Mouse (Mus musculus) cerebellum, adult 9-10 months (tissue): Measurements from ENCODE around the gene Gm11111.
"Not testable (repeated sequence)": the region's sequence is repeated elsewhere in the genome, so short reads cannot be mapped to it uniquely, and the experiment has no call there.

Source experiments
- DNase-seq: peaks from one replicate; pipeline ENCODE4 v3.0.0; 2022

Gene Gm11111

DNA sequence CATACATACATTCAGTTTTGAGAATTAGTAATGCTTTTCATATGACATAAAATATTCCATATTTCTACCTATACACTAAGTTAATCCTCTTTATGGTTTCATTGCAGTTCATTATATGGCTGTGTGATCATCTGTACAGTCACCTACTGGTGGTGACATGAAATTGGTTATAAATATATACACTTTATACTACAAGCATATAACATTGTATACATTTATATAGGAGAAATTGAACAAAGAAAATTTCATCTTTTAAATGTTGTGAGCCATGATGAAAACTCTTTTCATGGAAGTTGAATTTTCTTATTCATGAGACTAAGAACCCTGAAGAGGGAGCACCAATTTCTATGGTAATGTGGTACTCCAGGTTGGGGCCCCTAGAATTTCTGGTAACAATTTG, at the start of gene Gm11111:
TSS of gene Gm11111 (plus strand) at position 301 of the 400 bp plus-strand sequence.
- no peak for DNase-seq

DNA sequence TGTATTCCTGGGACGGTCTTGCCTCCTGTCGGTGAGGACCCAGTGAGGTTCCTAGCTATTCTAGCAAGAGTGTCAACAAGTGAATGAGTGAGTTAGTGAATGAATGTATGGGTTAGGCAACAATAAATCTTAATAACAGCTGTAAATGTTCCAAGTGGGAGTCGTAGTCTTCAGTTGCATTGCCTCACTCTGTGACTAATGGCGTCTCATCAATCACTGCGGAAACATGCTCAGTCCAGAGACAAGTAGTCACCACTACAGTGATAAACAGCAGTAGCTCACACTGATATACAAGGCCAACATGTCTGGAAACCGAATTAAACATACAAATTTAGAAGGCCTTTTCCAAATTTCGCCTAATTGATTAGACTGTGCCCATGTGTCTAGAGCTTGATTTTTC, 36.3 kb upstream of the Gm11111 start:
- no peak for DNase-seq

DNA sequence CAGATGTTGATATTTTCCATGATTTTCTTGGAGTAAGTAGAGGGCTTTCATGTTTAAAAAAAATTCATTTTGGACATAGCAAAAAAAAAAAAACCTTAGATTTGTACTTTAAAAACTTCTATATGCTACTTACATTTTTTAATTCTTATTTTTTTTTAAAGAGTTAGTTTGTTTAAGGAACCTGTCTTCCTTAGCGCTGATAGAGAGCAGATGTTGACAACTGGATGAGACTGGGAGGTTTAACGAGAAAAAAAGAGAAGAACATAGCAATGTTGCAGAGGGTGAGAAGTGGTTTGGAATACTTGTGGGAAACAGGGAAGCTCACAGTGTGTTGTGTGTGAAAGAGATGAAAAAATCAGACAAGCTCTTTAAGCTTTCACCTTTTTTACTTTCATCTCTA, 32.4 kb upstream of the Gm11111 start:
- no peak for DNase-seq

DNA sequence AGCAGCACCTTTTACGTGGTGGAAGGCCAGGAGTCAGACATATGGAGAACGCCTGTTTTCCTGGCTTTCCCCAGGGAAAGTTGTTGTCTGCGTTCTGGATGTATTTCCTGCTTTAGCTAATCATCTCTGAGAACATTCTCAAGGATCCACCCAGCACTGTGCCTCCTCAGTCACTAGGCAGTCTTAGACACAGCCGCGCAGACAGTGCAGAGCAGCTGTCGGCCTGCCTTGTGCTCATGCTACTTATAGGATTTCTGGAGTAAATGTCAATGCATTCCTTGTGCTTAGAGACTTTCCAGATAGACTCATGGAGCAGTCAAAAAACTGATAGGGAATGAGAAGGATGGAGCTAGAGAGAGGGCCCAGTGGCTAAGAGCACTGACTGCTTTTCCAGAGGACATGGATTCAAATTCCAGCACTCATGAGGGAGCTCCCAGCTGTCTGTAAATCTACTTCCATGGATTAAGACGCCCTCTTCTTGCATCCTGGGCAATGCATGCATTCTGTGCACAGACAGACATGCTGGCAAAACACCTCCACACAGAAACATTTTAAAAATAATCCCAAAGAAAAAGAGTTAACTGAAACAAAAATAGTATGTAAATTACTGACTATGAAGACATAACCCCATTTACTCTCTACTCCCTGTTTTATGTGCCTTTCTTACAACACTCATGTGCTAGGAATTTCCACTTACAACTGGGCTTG, 30.1 kb upstream of the Gm11111 start:
- no peak for DNase-seq

DNA sequence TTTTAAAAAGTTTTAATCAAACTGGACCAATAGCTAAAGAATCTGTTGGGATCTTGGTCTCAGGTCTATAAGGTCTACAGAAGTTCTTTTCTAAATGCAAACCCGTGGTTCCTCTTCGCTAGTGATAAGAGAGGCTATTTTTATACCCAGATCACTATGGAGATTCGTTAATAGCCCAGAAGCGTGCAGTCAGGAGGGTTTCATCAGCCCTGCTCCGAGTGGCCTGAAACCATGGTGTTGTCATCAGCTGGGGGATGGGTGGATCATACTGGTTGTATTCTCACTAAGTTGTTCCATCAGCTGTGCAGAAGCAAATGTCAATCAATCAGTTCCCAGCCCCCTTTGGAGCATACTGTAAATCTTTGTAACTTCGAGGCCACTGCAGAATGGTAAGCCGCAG, 29.4 kb upstream of the Gm11111 start:
- DNase-seq = no peak

DNA sequence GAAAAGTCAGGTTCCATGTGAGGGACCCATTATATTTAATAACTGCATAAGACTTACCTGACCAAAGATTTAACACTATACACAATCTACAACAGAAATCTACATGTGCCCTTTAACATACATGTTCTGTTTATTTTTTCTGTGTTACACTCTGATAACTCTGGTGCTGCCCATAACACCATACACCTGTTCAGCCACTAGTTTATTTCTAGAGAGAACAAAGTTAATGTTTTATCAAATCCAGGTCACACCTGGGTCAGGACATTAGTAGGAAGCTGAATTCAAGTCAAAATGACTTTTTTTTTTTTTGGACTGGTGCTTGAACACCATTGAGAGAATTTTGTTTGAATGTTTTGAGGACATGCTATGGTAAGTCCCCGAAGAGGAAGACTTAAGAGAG, 28.7 kb upstream of the Gm11111 start:
- no peak for DNase-seq

DNA sequence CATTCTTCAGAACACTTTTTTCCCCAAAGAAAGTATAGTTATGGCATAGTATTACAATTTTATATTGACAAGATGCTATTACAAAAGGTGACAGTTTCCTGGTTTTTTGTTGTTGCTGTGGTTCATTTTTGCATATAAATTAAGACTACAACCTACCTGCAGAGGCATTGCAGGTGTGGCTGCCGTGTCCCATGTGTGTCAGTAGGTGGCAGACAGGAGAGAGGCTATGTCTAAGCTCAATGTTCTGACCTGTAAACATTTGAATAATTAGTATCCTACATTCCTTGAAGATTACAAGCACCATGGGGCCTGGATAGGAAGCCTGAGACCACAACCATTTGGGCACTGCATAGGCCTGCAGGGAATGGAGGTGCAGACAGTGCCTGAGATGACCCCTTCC, 11.2 kb upstream of the Gm11111 start:
- no peak for DNase-seq

DNA sequence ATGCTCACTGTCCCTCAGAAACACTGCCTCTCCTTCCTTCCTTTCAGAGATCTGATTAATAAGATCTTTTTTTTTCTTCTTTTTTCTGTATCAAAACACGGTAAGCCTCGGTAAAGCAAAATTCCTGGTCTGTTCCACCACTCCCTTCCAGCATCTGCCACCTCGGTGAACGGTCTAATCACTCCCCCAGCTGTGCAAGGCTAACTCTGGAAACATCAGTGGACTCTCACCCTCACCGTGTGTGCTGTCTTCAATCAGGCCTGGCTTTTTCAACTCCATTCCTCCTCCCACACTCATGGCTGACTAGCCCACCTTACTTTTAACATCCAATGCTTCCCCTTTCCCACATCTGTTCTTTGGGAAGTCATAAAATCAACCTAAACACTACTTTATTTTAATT, 2.2 kb upstream of the Gm11111 start:
- no peak for DNase-seq

DNA sequence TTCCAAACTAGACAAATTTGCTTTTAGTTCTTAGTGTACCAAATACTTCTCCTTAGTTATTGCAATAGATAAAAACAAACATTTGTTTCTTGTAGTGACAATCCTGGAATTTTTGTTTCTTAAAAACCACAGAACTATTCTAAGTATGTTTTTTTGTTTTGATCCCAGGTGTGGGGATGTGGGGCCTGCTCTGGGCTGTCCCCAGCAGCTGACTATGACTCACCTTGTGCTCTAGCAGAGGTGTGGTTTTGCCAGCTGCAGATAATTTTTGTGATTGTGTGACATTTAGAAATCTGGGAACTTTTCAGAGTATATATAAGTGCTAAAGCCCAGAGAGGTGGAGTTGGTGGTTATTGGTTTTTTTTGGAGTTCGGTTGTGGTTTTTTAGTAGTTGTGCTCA, 1.6 kb upstream of the Gm11111 start:
- no peak for DNase-seq

DNA sequence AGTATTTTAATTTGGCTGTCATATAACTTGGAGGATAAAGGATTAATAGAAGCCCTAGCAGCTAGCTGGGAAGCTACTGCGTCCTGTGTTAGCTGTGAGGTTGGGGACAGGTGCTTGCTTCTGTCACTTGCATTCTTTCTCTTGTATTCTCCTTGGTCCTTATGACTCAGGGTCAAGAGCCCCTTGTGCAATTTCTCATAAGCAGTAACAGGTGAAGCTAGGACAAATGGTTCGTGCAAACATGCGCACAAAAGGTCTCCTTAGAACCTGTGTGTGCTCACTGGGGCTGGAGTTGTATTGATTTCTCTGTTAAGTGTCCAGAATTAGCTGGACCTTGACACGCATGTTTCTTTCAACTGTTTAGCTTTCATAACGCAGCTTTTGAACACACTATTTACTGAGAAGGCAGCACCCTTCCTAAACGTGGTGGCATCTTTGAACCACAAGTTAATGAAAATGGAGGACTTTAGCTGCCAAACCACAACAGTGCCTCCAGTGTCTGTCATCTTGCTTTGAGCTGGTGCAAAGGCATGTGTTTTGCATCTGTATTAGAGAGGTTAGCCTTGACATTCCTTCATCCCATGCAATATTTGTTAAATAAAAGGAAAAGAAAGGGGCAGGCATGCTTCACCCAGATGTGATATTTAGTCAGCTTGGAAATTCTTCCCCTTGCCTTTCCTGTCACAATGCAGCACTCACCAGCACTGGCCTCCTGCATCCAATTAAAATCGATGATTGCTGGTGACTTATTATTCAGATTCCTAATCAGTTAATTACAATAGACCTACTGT, 511 bp downstream of the Gm11111 start:
- no peak for DNase-seq

DNA sequence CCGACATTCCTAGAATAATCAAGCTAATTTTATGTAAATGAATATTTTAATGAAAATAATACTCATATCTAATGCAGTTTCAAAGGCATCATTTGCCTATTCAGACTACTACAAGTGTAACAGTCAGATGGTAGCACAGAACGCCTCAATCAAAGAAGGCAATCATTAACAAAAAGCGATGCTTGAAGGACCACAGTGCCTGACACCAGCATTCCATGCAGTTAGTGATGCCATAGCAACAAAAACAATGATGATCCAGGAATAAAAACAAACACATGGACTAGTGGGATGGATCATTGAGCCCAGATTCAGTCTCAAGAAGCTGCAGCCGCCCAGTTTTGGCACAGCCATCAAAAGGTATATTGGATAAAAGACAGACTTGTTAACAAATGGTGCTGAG, 8.8 kb downstream of the Gm11111 start:
- no peak for DNase-seq

DNA sequence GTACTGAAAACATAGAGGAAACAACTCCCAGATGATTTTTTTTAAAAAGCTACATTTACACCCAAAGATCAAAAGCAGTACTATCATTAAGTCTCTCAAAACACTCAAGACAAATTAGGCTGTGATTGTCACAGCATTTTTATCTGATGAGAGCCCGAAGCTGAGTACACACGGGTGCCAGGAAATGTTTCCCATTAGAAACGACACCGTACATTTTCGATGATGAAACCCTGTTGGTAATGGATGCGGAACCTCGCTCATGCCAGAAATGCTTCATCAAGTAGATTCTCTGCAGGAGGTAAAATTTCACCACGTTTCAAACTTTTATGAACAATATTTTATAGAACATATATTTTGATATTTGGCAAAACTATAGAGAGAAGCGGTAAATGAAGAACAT, 10.3 kb downstream of the Gm11111 start:
- DNase-seq = no peak

DNA sequence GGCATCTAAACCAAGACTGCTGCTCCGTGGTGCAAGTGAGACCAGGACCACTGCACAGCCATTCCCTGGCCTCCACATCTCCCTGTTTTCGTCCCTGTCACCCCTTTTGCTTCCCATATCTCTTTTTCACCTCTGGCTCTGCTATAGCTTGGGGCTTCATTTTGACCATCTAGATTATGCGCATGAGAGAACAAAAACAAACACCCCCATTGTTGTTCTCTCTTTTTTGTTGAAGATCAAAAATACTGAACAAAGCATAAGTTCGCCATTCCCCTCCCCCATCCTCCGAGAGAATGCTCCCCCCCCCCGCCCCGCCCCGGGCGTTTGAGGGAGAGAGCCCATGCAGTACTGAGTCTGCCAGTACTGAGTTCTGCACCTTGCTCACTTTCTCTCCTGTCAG, 11.3 kb downstream of the Gm11111 start:
- DNase-seq = no peak

DNA sequence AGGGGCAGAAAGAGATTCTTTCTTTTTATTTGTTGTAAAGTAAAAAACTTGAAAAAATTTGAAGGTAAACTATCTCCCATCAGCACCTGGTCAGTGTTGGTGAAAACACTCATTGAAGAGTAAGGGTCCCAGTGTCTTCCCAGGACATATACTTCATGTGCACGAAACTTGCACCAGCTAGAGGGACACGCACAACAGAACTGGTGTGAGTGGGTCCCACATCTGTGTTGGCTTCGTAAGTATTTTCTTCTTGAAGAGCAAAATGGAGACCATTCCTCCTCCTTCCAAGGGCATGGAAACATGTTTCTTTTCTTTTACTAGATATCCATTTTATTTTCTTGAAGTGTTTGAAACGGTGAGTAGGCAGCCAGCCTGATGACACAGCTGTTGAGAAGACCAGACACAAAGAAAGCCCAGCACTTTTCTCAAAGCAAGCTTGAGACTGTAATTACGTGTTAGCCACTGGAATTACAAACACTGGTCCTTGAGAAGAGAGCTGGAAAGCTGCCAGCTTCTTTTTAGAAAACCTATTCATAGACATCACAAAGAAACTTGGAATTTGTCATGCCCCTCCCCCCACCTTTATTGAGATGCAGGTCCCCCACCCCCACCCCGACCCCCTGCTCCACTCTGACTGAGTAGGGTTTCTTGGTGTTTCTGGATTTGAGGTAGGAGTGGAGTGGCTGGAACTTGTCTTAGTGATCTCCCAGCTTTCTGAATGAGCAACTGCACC, 14.1 kb downstream of the Gm11111 start:
- no peak for DNase-seq

DNA sequence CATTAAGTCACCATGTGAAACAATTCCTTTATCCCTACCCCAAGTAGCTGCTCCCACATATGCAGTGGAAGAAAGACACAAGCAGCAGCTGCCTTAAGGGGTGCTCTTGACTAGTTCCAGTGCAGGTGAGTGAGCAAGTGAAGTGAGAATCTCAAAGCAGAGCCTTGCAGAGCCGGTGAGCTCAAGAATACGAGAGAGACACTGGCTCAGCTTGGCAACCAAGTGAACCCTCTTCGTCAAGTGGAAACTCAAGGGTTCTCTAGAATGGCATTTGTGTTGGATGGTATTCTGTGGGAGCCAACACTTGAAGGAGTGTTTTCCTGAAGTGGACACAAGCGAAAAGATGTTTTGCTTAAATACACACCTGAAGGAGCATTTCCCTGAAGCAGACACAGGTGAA, 16.0 kb downstream of the Gm11111 start:
- DNase-seq = no peak

DNA sequence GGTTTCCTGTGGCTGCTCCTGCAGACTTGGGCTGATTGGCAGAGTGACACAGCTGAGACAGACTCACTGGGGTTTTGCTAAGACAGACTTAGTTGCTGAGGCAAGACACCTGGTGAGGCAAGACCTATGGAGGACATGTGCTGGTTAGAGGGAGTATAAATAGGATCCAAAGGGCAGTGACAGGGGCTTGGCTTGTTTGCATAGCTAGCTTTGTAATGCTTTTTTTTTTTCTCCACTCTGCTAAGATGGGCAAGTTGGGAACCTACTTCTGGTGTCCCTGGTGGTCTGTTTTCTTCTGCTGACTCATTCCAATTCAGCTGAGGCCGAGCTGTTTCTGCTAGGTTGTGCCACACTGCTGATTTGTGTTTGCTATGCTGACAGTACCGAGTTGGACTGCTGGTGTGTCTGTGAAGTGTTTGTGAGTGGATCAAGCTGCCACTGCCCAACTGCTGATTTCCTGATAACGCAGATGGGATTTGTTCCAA, 16.6 kb downstream of the Gm11111 start:
- DNase-seq = no peak

DNA sequence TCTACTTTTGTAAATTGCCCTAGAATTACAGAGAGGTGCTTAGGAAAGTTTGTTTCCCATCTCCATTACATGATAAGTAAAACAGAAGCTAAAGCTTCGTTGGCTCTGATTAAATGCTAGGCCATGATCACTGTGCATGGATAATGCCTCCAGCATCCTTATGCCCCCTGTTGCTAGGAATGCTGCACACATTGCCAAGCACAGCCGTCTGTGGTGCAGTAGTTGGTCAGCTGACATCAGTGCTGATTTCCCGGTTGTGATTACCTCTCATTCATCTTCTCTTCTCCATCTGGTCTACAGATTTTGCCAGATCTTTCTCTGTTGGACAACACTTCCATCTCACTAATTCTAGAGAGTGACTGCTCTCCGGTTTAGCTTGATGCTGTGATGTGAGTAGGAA, 19.9 kb downstream of the Gm11111 start:
- peak; percentile 1 for DNase-seq

DNA sequence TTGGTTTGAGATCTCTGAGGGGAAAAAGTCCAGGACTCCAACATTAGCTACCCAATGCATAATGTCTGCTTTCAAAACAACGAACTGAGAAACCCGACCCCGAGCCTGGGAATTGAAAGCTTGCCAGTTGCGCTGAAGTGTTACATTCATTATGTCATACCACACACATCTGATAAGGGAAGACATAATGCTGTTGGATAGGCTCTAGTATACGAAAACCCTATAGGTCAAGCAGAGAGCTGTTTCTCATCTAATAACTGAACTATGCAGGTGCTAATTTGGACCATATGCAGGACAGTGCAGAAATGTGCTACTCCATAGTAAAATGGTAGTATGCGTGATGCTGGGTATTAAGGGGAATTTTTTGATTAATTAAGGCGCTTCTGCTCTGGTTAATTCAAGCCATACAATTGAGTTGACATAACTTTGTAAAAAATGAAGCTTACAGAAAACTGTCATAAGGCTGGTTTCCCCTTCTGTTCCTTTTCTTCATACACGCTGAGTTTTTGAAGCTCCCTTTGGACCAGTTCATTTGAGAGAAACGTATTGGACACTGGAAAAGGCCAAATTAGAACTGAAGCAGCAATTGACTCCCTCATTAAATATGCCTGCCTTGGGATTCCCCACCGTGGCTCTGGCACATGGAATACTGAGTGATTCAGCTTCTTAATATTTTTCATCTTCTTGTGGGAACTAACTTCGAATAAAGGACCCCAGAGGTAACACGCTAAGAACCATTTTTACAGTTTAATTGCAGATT, 22.4 kb downstream of the Gm11111 start:
- no peak for DNase-seq

DNA sequence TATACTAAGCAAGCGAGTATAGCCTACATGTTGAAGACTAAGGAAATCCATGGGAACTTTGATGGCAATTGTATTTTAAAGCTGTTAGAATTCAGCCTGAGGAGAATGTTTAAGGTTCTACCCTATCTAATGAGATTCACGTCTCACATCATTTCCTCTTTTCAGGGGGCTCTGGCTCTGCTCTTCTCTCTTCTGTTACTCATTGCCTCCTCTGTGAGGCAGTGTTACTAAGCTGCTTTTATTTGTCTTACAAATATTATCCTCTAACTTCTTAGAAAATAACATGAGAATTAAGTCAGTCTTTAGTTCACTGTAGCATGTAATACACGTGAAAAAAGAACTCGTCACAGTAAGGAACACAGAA, 23.0 kb downstream of the Gm11111 start:
- no peak for DNase-seq

DNA sequence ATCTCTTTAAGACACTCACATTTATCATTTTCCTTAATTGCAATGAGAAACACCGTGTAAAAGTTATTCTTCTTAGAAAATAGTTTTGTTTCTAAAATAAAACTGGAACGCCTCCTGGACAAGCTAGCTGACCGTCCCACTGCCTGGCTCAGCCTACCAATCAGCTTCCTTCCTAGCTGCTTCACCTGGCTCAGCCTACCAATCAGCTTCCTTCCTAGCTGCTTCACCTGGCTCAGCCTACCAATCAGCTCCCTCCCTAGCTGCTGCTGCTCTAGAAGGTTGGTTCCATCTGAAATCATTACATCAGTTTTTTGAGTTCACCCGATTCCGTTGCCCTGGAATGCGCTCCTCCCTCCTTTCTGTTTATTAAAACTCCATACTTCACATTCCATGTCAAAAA, 24.0 kb downstream of the Gm11111 start:
- not testable (repeated sequence) for DNase-seq

DNA sequence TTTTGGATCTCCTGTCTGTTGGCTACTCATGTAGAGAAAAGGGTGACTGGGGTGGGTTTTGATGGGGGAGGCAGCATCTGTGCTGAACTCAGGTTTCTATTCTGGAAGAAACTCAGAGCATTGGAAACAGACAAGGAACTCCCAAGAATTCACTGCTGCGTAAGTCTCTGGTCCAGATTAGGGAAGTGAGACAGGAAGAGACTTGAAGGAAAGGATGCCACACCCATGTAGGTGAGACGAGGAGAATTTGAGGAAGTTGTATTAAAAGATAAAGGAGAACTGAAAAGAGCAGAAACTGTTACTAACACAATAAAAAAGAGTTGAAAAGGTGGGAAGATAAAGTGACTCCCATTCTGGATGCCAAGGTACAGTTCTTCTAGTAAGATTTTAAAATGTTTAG, 25.9 kb downstream of the Gm11111 start:
- no peak for DNase-seq

DNA sequence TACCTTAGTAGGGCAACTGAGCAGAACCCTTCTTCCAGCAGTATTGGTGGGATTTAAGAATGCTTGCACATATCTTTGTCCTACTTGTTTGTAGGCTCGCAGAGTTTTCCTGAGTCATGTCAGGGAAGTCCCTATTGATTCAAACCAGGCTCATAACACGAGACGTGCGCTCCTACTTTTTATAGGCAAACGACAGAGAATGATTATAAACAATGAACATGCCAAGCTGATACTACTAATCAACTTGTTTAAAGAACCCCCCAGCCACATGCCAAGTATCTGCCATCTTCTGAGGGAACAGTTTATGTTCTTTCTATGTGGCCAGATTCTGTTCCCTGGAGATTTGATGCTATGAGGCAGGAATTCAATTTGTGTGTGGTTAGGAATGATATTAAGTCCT, 28.3 kb downstream of the Gm11111 start:
- DNase-seq = no peak

DNA sequence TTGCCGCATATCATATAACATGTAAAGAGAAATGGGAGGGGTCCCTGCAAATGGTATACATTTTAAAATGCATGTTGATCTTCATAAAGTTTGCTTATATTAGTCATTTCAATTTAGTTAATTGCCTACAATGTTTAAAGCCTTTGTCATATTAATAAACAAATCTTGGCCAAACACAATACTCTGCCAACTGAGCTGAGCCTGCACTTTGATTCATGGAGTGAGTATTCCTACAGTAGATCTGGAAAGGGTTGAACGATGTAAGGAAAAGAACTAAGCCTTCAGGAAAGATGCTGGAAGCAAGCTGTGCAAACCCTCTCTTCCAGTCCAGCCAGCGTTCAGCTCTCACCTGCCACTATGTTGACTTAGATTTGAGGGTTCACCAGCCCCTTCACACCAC, 29.6 kb downstream of the Gm11111 start:
- DNase-seq = no peak
